Mouse (Mus musculus) cortical plate, adult 2 months (tissue): ENCODE measurements at regions not wholly inside any gene's neighbourhood (a gene's known extent, or its start where the extent isn't known, plus 50 kb on each side); places are given as distances from the start of the nearest gene placed in this dataset.

Experiments
- H3K27ac ChIP-seq: fragments of 200-500 bp; 2 replicates; pipeline ENCODE4 v1.5.1; 2012; ENCODE audit warnings: low read length, control low read depth, inconsistent platforms; ENCODE audit not compliant: insufficient read depth
- H3K4me1 ChIP-seq: fragments of 200-500 bp; 2 replicates; pipeline ENCODE4 v1.6.1; 2011; ENCODE audit warnings: low read length; ENCODE audit not compliant: control insufficient read depth, insufficient read depth
- H3K4me3 ChIP-seq: fragments of 200-500 bp; 2 replicates; pipeline ENCODE4 v1.5.1; 2011; ENCODE audit warnings: mild to moderate bottlenecking, low read length, control low read depth; ENCODE audit not compliant: insufficient read depth
- CTCF ChIP-seq: fragments of 200-500 bp; IDR thresholded peaks from 2 replicates; pipeline ENCODE4 v1.5.1; 2011; ENCODE audit warnings: mild to moderate bottlenecking, control low read depth, low read length; ENCODE audit not compliant: insufficient read depth; ENCODE audit errors: extremely low read depth
- POLR2A ChIP-seq: fragments of 200-500 bp; IDR thresholded peaks from 2 replicates; pipeline ENCODE4 v1.6.1; 2011; ENCODE audit warnings: mild to moderate bottlenecking, low read length, control low read depth; ENCODE audit not compliant: insufficient read depth; ENCODE audit errors: extremely low read depth

DNA sequence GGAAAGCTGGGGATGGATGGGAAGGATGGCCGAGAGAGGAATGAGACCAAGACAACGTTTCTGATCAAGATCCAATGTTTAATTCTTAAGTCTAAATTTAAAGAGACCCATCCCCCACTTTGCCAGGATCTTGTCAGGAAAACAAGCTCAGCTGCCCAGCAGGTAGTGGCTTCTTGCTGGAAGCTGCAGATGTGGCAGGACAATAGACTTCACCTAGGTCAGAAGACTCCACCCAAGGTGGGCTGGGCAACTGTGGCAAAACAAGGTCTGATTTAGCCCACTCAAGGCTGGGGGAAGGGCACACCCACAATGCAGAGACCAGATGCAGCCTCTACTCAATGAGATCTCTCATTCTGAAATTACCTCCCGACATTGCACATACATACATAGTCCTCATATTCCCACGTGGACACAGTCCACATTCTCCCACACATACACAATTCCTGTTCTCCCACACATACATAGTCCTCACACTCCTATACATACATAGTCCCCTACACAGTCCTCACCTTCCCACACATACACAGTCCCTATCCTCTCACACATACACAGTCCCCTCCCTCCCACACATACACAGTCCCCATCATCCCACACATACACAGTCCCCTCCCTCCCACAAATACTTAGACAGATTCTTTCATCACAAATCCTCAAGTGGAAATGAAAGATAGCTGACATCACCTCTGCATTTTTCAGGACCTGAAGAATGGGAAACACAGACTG lies 150.2 kb downstream of the Rwdd3 start:
- Histone ChIP-seq H3K4me3 (no peak overlapping the region), H3K27ac (no peak overlapping the region), H3K4me1 (no peaks in the 10 kb centered on the region)
- TF ChIP-seq CTCF (no peak), POLR2A (no peak)

GRCm38 (mm10) chr3:121009223-121009622 lies 162.3 kb downstream of the Rwdd3 start:
- Histone ChIP-seq H3K27ac (no peak overlapping the region), H3K4me3 (no peak overlapping the region), H3K4me1 (no peaks in the 10 kb centered on the region)
- TF ChIP-seq POLR2A = no peak
- TF ChIP-seq CTCF = no peak

GRCm38 (mm10) chr3:120983556-120984270 lies 187.8 kb downstream of the Rwdd3 start:
- Histone ChIP-seq H3K27ac (no peak overlapping the region), H3K4me1 (no peaks in the 10 kb centered on the region), H3K4me3 (no peak overlapping the region)
- TF ChIP-seq POLR2A (no peak), CTCF (no peak)

DNA sequence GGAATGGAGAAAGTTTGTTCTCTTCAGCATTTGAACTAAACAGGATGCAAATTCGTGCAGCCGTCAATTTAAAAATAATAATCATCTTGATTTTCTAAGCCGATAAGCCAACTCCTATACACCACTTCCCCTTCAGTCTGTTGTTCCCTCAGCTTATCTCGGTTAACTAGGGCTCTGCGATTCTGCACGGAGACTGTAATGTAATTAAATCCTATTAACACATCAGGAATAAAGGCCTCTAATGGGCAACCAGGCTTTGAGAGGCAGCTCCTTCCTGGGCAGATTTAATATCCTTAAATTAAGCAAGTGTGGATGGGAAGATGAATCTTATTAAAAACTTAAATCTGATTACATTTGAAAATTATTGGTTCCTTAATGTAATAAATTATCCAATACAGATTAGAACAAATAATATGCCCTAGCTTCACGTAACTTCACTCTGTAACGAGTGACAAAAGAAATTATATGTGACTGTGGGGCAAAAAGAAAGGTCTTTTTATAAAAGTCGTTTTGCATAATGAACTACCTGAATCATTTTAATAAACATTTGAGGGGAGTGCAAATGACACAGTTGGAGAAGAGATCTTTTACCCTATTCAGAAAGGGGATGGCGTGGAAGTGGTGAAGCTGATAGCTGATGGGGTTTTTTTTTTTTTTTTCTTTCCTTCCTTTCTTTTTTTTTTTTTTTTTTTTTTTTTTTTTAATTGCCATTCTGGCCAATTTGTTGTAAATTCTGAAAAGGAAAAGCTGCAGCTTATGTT lies 188.5 kb downstream of the Rwdd3 start:
- no peaks in the 10 kb centered on the region for H3K4me1 ChIP-seq
- no peak overlapping the region for H3K4me3 ChIP-seq
- H3K27ac ChIP-seq = no peak overlapping the region
- TF ChIP-seq CTCF (no peak), POLR2A (no peak)

DNA sequence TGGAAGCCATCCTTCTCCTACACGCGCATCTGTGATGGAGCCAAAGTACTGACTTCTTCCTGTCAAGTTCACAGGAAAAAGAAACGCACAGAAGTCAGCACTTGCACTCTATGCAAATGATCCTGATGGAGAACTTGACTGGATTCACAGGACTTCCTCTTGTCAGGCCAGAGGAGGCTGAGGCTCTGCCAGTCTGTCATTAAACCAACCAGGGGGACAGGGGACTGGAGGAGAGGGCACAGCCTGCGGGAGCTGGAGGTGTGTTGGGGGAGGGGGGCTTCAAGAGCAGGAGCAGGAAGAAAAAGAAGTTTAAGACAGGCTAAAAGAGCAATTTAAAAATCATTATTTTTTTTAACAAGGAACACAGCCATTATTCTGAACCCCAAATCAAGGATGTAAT lies 189.3 kb downstream of the Rwdd3 start:
- no peak overlapping the region for H3K27ac ChIP-seq
- H3K4me1 ChIP-seq = no peaks in the 10 kb centered on the region
- H3K4me3 ChIP-seq = no peak overlapping the region
- no peak for TF ChIP-seq POLR2A
- no peak for TF ChIP-seq CTCF

DNA sequence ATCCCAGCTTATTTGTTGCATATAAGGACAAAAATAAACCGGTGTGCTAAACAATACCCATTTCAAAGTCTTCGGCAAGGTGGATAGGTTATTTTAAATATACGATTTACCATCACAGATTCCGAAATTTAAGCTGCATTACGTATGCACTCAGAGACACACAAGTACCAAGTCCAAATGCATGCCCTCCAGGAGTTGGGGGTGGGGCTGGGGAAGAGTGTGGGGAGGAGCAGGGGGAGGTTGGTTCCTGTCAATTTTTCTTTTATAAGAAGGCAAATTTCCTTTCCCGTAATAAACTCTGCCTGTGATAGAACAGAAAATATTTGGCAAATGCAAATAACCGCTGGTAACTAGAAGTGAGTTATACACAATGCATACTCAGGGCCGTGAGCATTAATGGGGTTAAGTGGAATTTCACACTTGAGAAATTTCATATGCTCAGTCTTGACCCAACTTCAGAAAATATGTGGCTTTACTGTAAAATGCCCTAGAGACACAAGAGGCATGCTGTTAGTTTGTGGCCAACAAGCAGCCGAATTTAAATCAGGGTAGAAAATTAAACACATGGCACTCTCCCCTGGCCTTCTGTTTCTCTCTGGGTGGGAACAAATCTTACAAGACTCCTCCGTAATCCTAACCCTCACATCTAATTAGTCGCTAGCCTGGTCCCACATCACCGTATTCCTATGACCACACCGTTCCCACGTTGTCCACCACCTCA lies 200.6 kb downstream of the Rwdd3 start:
- Histone ChIP-seq H3K4me1 (no peaks in the 10 kb centered on the region), H3K27ac (no peak overlapping the region), H3K4me3 (no peak overlapping the region)
- TF ChIP-seq CTCF (no peak), POLR2A (no peak)

DNA sequence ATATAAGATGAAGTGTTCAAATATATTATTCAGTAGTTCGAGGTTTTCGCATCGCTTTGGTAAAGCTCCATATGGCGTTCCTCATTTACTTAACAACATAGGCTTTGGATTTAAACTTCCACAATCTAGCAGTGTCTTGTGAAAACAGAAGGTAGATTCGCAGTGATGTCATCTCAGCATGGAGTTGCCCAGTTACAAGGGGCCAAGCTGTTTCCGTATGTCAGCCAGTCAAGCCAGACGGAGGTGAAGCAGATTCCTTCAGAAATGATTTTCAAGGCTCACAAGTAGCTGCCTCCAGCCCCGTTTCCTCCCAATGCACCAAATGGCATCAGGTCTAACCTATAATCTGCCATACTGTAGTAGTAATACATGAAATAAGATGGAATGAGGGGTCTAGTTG lies 224.6 kb downstream of the Rwdd3 start:
- no peak overlapping the region for H3K27ac ChIP-seq
- H3K4me1 ChIP-seq = no peaks in the 10 kb centered on the region
- TF ChIP-seq POLR2A = no peak
- no peak for TF ChIP-seq CTCF
- no peak overlapping the region for H3K4me3 ChIP-seq

DNA sequence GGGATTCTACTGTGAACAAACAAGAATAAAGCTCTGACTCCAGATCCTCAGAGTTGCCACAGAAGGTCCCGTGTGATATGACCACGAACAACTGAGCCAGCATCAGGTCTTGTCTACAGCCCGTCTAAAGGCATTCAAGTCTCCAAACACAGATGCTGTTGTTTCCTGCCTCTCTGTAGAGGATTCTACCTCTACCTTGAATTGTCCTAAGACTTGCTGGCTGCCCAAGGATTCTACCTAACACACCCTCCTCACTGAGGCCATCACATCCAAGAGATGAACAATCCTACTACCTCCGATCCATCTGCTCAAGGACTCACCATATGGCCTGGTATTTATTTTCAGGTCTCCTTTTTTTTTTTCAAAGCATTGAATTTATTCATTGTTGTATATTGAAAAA lies 237.1 kb downstream of the Rwdd3 start:
- TF ChIP-seq POLR2A (no peak), CTCF (no peak)
- Histone ChIP-seq H3K4me3 (no peak overlapping the region), H3K27ac (no peak overlapping the region), H3K4me1 (no peaks in the 10 kb centered on the region)

DNA sequence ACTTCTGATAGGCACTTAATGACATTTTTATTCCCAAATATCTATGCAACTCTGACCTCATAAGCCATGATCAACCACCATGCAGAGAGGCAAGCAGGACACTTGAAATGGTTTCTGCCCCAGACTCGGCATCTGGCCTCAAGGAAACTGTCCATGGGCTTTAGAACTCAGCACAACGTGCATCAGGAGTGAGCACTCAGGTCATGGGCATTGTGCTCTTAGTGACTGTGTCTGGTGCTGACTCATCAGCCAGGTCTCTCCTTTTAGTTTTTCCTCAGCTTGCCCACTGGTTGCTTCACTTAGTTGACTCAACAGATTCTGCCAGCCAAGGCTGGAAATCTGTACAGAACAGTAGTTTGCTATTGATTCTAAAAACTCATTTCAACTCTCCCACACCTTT lies 251.1 kb downstream of the Rwdd3 start:
- no peak for TF ChIP-seq CTCF
- no peak for TF ChIP-seq POLR2A
- H3K27ac ChIP-seq = no peak overlapping the region
- no peaks in the 10 kb centered on the region for H3K4me1 ChIP-seq
- H3K4me3 ChIP-seq = no peak overlapping the region
